Mouse (Mus musculus): Measurements from ENCODE around the gene Drap1. TPM values are rescaled to one million over a fixed set of nuclear protein-coding genes. Genes with fewer than 3 reads are reported as not detected.

Drap1 gene
- total RNA-seq, 2 experiments from 2014 or later: 25.4 to 31.0 TPM

GRCm38 (mm10) chr19:5390416-5390815 lies 34.4 kb downstream of the Drap1 start:
- no peak for ATAC-seq (replicated peaks; ENCODE audit: low FRiP score, poor library complexity, severe bottlenecking)

- peak; percentile 59 for ATAC-seq (replicated peaks; ENCODE audit: low FRiP score, poor library complexity, severe bottlenecking)
Observed at GRCm38 (mm10) chr19:5389647-5390046, 35.1 kb downstream of the Drap1 start.

- ATAC-seq (replicated peaks; ENCODE audit: low FRiP score, poor library complexity, severe bottlenecking): peak; percentile 96
Observed at GRCm38 (mm10) chr19:5388588-5389242, 36.1 kb downstream of the Drap1 start, which contains the start of gene Sart1. Gene Sart1 (minus strand): TSS chr19:5388703.

GRCm38 (mm10) chr19:5388011-5388441 lies 36.8 kb downstream of the Drap1 start:
- no peak for ATAC-seq (replicated peaks; ENCODE audit: low FRiP score, poor library complexity, severe bottlenecking)

GRCm38 (mm10) chr19:5384715-5385114 lies 40.1 kb downstream of the Drap1 start:
- no peak for ATAC-seq (replicated peaks; ENCODE audit: low FRiP score, poor library complexity, severe bottlenecking)

GRCm38 (mm10) chr19:5383326-5383725 lies 41.5 kb downstream of the Drap1 start:
- no peak for ATAC-seq (replicated peaks; ENCODE audit: low FRiP score, poor library complexity, severe bottlenecking)

GRCm38 (mm10) chr19:5377446-5377845 lies 47.3 kb downstream of the Drap1 start:
- ATAC-seq (replicated peaks; ENCODE audit: low FRiP score, poor library complexity, severe bottlenecking): no peak

- ATAC-seq (replicated peaks; ENCODE audit: low FRiP score, poor library complexity, severe bottlenecking): no peak
Observed at GRCm38 (mm10) chr19:5374748-5375147, 50.0 kb downstream of the Drap1 start.

GRCm38 (mm10) chr19:5374177-5374576 lies 50.6 kb downstream of the Drap1 start:
- ATAC-seq (replicated peaks; ENCODE audit: low FRiP score, poor library complexity, severe bottlenecking): no peak

Other genes starting within 250 kb of the Drap1 start
- 13.4 and 29.2 TPM in 2 replicates for gene Pacs1, start 151.9 kb downstream of the Drap1 start, total RNA-seq (2015; ENCODE audit: low replicate concordance)
- gene Pacs1, start 151.9 kb downstream of the Drap1 start, total RNA-seq (2017; ENCODE audit: low replicate concordance): 6.8 and 15.5 TPM in 2 replicates
- gene Sf3b2, start 129.5 kb downstream of the Drap1 start, total RNA-seq (2015; ENCODE audit: low replicate concordance): 82.5 and 114 TPM in 2 replicates
- gene Sf3b2, start 129.5 kb downstream of the Drap1 start, total RNA-seq (2017; ENCODE audit: low replicate concordance): 107 and 146 TPM in 2 replicates
- not detected in 2 replicates for gene Gal3st3, start 126.6 kb downstream of the Drap1 start, total RNA-seq (2015; ENCODE audit: low replicate concordance)
- gene Gal3st3, start 126.6 kb downstream of the Drap1 start, total RNA-seq (2017; ENCODE audit: low replicate concordance): not detected in 2 replicates
- gene Catsper1, start 89.2 kb downstream of the Drap1 start, total RNA-seq (2015; ENCODE audit: low replicate concordance): not detected in 2 replicates
- not detected in 2 replicates for gene Catsper1, start 89.2 kb downstream of the Drap1 start, total RNA-seq (2017; ENCODE audit: low replicate concordance)
- gene Cst6, start 75.4 kb downstream of the Drap1 start, total RNA-seq (2015; ENCODE audit: low replicate concordance): 0.42 TPM in 1 of 2 replicates, not detected in the other
- gene Cst6, start 75.4 kb downstream of the Drap1 start, total RNA-seq (2017; ENCODE audit: low replicate concordance): not detected in 2 replicates
- gene Eif1ad, start 58.2 kb downstream of the Drap1 start, total RNA-seq (2015; ENCODE audit: low replicate concordance): 26.0 and 27.0 TPM in 2 replicates
- 33.9 and 45.0 TPM in 2 replicates for gene Eif1ad, start 58.2 kb downstream of the Drap1 start, total RNA-seq (2017; ENCODE audit: low replicate concordance)
- 150 and 163 TPM in 2 replicates for gene Banf1, start 57.8 kb downstream of the Drap1 start, total RNA-seq (2015; ENCODE audit: low replicate concordance)
- 29.1 and 34.9 TPM in 2 replicates for gene Banf1, start 57.8 kb downstream of the Drap1 start, total RNA-seq (2017; ENCODE audit: low replicate concordance)
- 73.4 and 90.8 TPM in 2 replicates for gene Sart1, start 36.3 kb downstream of the Drap1 start, total RNA-seq (2015; ENCODE audit: low replicate concordance)
- gene Sart1, start 36.3 kb downstream of the Drap1 start, total RNA-seq (2017; ENCODE audit: low replicate concordance): 62.2 and 94.3 TPM in 2 replicates
- not detected in 2 replicates for gene Tsga10ip, start 22.5 kb downstream of the Drap1 start, total RNA-seq (2015; ENCODE audit: low replicate concordance)
- gene Tsga10ip, start 22.5 kb downstream of the Drap1 start, total RNA-seq (2017; ENCODE audit: low replicate concordance): not detected in 2 replicates
- 11.7 and 16.2 TPM in 2 replicates for gene AI837181, start 165 bp upstream of the Drap1 start, total RNA-seq (2015; ENCODE audit: low replicate concordance)
- gene AI837181, start 165 bp upstream of the Drap1 start, total RNA-seq (2017; ENCODE audit: low replicate concordance): 1.9 and 13.7 TPM in 2 replicates
- not detected in 2 replicates for gene Fosl1, start 22.6 kb upstream of the Drap1 start, total RNA-seq (2015; ENCODE audit: low replicate concordance)
- gene Fosl1, start 22.6 kb upstream of the Drap1 start, total RNA-seq (2017; ENCODE audit: low replicate concordance): not detected in 2 replicates
- not detected in 2 replicates for gene Ccdc85b, start 32.9 kb upstream of the Drap1 start, total RNA-seq (2015; ENCODE audit: low replicate concordance)
- 1.2 TPM in 1 of 2 replicates, not detected in the other for gene Ccdc85b, start 32.9 kb upstream of the Drap1 start, total RNA-seq (2017; ENCODE audit: low replicate concordance)
- gene Fibp, start 35.6 kb upstream of the Drap1 start, total RNA-seq (2015; ENCODE audit: low replicate concordance): 11.5 and 21.8 TPM in 2 replicates
- 29.0 and 32.5 TPM in 2 replicates for gene Fibp, start 35.6 kb upstream of the Drap1 start, total RNA-seq (2017; ENCODE audit: low replicate concordance)
- 6.3 TPM in 1 of 2 replicates, not detected in the other for gene Ctsw, start 43.5 kb upstream of the Drap1 start, total RNA-seq (2015; ENCODE audit: low replicate concordance)
- gene Ctsw, start 43.5 kb upstream of the Drap1 start, total RNA-seq (2017; ENCODE audit: low replicate concordance): not detected in 2 replicates
- 5.0 TPM in 1 of 2 replicates, not detected in the other for gene Efemp2, start 49.0 kb upstream of the Drap1 start, total RNA-seq (2015; ENCODE audit: low replicate concordance)
- gene Efemp2, start 49.0 kb upstream of the Drap1 start, total RNA-seq (2017; ENCODE audit: low replicate concordance): not detected in 2 replicates
- gene Mus81, start 63.4 kb upstream of the Drap1 start, total RNA-seq (2015; ENCODE audit: low replicate concordance): 2.5 and 59.5 TPM in 2 replicates
- 6.5 and 11.2 TPM in 2 replicates for gene Mus81, start 63.4 kb upstream of the Drap1 start, total RNA-seq (2017; ENCODE audit: low replicate concordance)
- 720 and 762 TPM in 2 replicates for gene Cfl1, start 65.5 kb upstream of the Drap1 start, total RNA-seq (2015; ENCODE audit: low replicate concordance)
- 460 and 469 TPM in 2 replicates for gene Cfl1, start 65.5 kb upstream of the Drap1 start, total RNA-seq (2017; ENCODE audit: low replicate concordance)
- gene 1700020D05Rik, start 78.8 kb upstream of the Drap1 start, total RNA-seq (2015; ENCODE audit: low replicate concordance): 21.4 and 25.6 TPM in 2 replicates
- 13.8 and 18.7 TPM in 2 replicates for gene 1700020D05Rik, start 78.8 kb upstream of the Drap1 start, total RNA-seq (2017; ENCODE audit: low replicate concordance)
- 35.3 and 43.6 TPM in 2 replicates for gene Snx32, start 85.6 kb upstream of the Drap1 start, total RNA-seq (2015; ENCODE audit: low replicate concordance)
- 42.5 and 42.7 TPM in 2 replicates for gene Snx32, start 85.6 kb upstream of the Drap1 start, total RNA-seq (2017; ENCODE audit: low replicate concordance)
- not detected in 2 replicates for gene Ovol1, start 135.7 kb upstream of the Drap1 start, total RNA-seq (2015; ENCODE audit: low replicate concordance)
- gene Ovol1, start 135.7 kb upstream of the Drap1 start, total RNA-seq (2017; ENCODE audit: low replicate concordance): not detected in 2 replicates
- 3.8 and 8.3 TPM in 2 replicates for gene Ap5b1, start 143.0 kb upstream of the Drap1 start, total RNA-seq (2015; ENCODE audit: low replicate concordance)
- 6.4 and 11.0 TPM in 2 replicates for gene Ap5b1, start 143.0 kb upstream of the Drap1 start, total RNA-seq (2017; ENCODE audit: low replicate concordance)
- 87.2 and 123 TPM in 2 replicates for gene Rnaseh2c, start 176.9 kb upstream of the Drap1 start, total RNA-seq (2015; ENCODE audit: low replicate concordance)
- 36.2 and 100.0 TPM in 2 replicates for gene Rnaseh2c, start 176.9 kb upstream of the Drap1 start, total RNA-seq (2017; ENCODE audit: low replicate concordance)
- gene Kat5, start 185.3 kb upstream of the Drap1 start, total RNA-seq (2015; ENCODE audit: low replicate concordance): 31.0 and 42.8 TPM in 2 replicates
- gene Kat5, start 185.3 kb upstream of the Drap1 start, total RNA-seq (2017; ENCODE audit: low replicate concordance): 29.1 and 35.0 TPM in 2 replicates
- 18.4 and 26.0 TPM in 2 replicates for gene Rela, start 212.5 kb upstream of the Drap1 start, total RNA-seq (2015; ENCODE audit: low replicate concordance)
- gene Rela, start 212.5 kb upstream of the Drap1 start, total RNA-seq (2017; ENCODE audit: low replicate concordance): 7.2 and 14.8 TPM in 2 replicates
- 97.7 and 126 TPM in 2 replicates for gene Sipa1, start 238.7 kb upstream of the Drap1 start, total RNA-seq (2015; ENCODE audit: low replicate concordance)
- 127 and 129 TPM in 2 replicates for gene Sipa1, start 238.7 kb upstream of the Drap1 start, total RNA-seq (2017; ENCODE audit: low replicate concordance)

Data from erythroid progenitor cell, adult 5-6 weeks (primary cell).